Mouse (Mus musculus): ENCODE results near the gene Lgals2. TPM values are rescaled to one million over a fixed set of nuclear protein-coding genes. Genes with fewer than 3 reads are reported as not detected.
"Not testable (repeated sequence)": the region's sequence is repeated elsewhere in the genome, so short reads cannot be mapped to it uniquely, and the experiment has no call there.

Lgals2 gene
- polyA plus RNA-seq, 1 experiment from 2014 or later, result not detected

DNA sequence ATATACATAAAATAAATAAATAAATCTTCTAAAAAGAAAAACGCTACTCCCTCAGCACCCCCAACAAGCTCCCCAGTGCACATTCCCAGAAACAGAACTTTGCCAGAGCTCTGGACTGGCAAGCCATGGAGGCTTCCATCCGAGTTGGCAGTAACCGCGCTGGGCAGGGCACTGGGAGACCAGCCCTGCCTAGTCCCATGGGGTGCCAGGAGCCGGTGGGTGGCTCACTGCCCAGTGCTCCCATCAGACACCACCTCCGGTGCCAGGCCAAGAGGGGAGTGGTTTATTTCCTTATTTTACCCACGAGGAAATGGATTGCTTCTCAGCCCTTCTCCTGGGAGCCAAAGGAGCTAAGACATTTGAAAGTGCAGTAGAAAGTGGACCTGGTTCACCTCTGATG lies 1.7 kb upstream of the Lgals2 start:
- Histone ChIP-seq H3K27ac (replicated peaks; ENCODE audit: low read depth, low read length) (no peak overlapping the region), H3K27me3 (ENCODE audit: control insufficient read depth, insufficient read depth, low read length) (no peaks in the 10 kb centered on the region), H3K36me3 (ENCODE audit: control insufficient read depth, insufficient read depth, low read length) (no peaks in the 10 kb centered on the region), H3K9me3 (ENCODE audit: control insufficient read depth, low read length) (no peaks in the 10 kb centered on the region), H3K4me1 (ENCODE audit: control insufficient read depth, insufficient read depth, low read length) (no peaks in the 10 kb centered on the region), H3K4me2 (ENCODE audit: low read depth, severe bottlenecking) (no peak overlapping the region), H3K9ac (ENCODE audit: low read length) (no peak overlapping the region), H3K4me3 (ENCODE audit: low read depth, low read length) (no peak overlapping the region)
- ATAC-seq (ENCODE audit: insufficient number of reproducible peaks, low FRiP score, low TSS enrichment, low read depth) (no peak), DNase-seq (ENCODE audit: low spot score) (no peak)
- WGBS, result 78% methylated on average over 7 of the region's 7 CpGs

DNA sequence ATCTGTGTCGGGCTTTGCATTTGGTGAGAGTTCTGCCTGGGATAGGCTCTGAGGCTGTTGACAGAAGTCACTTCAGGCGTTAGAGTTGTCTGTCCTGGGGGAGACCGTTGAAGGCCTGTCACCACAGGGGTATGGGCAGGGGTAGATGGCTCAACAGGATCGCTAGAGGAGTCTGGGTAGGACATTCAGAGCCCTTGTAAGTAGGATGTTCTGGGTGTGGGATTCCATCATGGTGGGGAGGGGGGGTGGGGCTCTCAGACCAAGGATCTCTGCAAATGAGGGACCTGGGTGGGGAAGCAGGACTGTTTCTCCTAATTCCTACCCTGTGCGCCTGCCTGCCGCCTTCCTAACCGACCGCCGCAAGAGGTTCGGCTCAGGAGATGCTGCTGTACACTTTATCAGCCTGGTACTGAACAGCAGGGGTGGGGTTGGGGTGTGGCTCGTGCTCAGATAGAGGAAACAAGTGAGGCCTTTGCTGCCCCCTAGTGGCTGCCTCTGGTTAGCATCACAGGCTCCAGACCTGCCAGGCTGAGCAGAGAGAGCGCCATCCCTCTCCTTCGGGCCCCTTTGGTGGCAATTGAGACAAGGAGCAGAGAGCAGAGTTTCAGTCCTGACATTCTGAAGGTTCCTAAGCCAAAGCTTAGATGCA lies 3.7 kb downstream of the Lgals2 start:
- Histone ChIP-seq H3K36me3 (ENCODE audit: control insufficient read depth, insufficient read depth, low read length) (no peaks in the 10 kb centered on the region), H3K4me2 (ENCODE audit: low read depth, severe bottlenecking) (no peak overlapping the region), H3K4me3 (ENCODE audit: low read depth, low read length) (no peak overlapping the region), H3K9ac (ENCODE audit: low read length) (no peak overlapping the region), H3K27ac (replicated peaks; ENCODE audit: low read depth, low read length) (no peak overlapping the region), H3K9me3 (ENCODE audit: control insufficient read depth, low read length) (no peaks in the 10 kb centered on the region), H3K27me3 (ENCODE audit: control insufficient read depth, insufficient read depth, low read length) (no peaks in the 10 kb centered on the region), H3K4me1 (ENCODE audit: control insufficient read depth, insufficient read depth, low read length) (no peaks in the 10 kb centered on the region; the same call in 1 of the 2 replicates)
- 13% methylated on average over 13 of the region's 13 CpGs for WGBS
- peak; percentile 75; the same call in 1 of the 2 replicates for ATAC-seq (ENCODE audit: insufficient number of reproducible peaks, low FRiP score, low TSS enrichment, low read depth)
- peak; percentile 97 for DNase-seq (ENCODE audit: low spot score)

DNA sequence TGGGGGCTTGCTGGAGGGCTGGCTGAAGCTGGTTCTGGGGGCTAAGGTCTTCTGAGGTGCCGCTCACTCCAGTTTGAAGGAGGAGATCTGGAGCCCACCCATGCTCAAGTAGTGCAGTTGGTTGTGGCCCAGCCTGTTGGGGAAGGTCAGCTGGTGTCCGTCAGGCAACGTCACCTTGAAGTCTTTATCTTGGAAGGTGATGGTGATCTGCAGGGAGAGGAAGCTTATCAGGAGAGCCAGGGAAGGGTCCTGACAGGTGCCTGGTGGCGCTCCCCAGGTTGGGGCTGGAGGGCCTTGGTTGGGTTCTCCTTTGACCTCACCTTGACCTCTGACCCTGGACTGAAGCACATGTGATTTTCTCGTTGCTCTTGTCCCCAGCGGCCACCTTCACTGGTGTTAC lies 4.4 kb downstream of the Lgals2 start:
- no peaks in the 10 kb centered on the region for H3K27me3 ChIP-seq (ENCODE audit: control insufficient read depth, insufficient read depth, low read length)
- no peak overlapping the region for H3K4me2 ChIP-seq (ENCODE audit: low read depth, severe bottlenecking)
- no peak for ATAC-seq (ENCODE audit: insufficient number of reproducible peaks, low FRiP score, low TSS enrichment, low read depth)
- no peak overlapping the region for H3K27ac ChIP-seq (replicated peaks; ENCODE audit: low read depth, low read length)
- 68% methylated on average over 6 of the region's 6 CpGs for WGBS
- no peak overlapping the region for H3K4me3 ChIP-seq (ENCODE audit: low read depth, low read length)
- no peaks in the 10 kb centered on the region for H3K36me3 ChIP-seq (ENCODE audit: control insufficient read depth, insufficient read depth, low read length)
- H3K9me3 ChIP-seq (ENCODE audit: control insufficient read depth, low read length), result no peaks in the 10 kb centered on the region
- no peak for DNase-seq (ENCODE audit: low spot score)
- H3K9ac ChIP-seq (ENCODE audit: low read length), result no peak overlapping the region
- no peaks in the 10 kb centered on the region; the same call in 1 of the 2 replicates for H3K4me1 ChIP-seq (ENCODE audit: control insufficient read depth, insufficient read depth, low read length)

DNA sequence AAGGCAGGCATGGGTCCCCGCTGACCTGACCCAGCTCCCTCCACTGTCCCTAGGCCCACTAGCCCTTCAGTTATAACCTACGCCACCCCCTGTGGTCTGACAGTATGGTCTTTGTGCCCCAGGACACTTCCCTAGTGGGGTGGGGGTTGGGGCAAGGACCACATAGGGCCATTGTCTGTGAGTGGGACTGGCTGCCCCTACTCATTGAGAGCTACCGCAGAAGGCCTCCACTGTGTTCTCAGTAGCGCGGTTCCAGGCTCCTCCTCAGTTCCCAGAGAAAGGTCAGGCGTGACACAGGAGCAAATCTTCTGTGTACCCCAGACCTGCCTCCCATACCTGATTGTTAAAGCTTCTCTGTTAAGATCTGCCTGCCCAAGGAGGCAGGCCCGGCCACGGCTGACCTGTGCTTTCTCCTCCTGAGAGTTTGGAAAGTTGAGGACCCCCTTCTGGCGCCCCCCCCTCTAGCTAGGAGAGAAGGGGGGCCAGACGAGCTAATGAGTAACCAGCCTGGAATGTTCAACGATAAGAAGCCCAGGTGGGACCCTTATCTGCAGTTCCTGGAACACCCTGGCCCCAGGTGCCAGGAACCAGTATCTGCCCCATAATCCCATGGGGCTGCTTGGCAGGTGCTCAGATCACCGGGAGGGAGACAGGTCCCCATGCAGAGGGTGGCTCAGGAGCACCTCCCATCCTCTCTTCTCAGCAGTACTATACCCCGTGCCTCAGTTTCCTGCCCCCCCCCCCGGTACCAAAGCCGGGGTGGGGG lies 5.1 kb downstream of the Lgals2 start:
- H3K4me2 ChIP-seq (ENCODE audit: low read depth, severe bottlenecking), result no peak overlapping the region
- no peaks in the 10 kb centered on the region for H3K36me3 ChIP-seq (ENCODE audit: control insufficient read depth, insufficient read depth, low read length)
- DNase-seq (ENCODE audit: low spot score) (no peak), ATAC-seq (ENCODE audit: insufficient number of reproducible peaks, low FRiP score, low TSS enrichment, low read depth) (no peak)
- H3K4me1 ChIP-seq (ENCODE audit: control insufficient read depth, insufficient read depth, low read length), result no peaks in the 10 kb centered on the region; the same call in 1 of the 2 replicates
- H3K4me3 ChIP-seq (ENCODE audit: low read depth, low read length), result no peak overlapping the region
- no peaks in the 10 kb centered on the region for H3K27me3 ChIP-seq (ENCODE audit: control insufficient read depth, insufficient read depth, low read length)
- no peak overlapping the region for H3K27ac ChIP-seq (replicated peaks; ENCODE audit: low read depth, low read length)
- no peaks in the 10 kb centered on the region for H3K9me3 ChIP-seq (ENCODE audit: control insufficient read depth, low read length)
- H3K9ac ChIP-seq (ENCODE audit: low read length), result no peak overlapping the region
- WGBS, result 81% methylated on average over 14 of the region's 15 CpGs

DNA sequence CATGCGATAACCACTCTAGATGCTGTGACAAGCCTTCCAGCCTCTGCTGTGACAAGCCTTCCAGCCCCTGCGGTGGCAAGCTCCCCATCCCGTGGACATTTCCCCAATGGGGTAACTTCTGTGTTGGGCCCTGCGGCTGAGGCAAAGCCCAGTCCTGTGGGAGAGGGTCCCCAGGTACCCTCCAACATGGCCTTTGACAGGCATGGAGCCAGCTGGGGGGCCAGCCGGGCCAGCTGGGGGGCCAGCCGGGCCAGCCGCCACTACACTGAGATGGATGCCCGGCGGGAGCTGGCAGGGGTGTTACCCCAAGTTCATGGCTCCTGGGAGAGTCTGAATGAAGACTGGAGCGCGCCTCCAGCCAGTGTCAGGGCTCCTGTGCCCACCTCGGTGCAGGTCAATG lies 5.8 kb downstream of the Lgals2 start:
- H3K36me3 ChIP-seq (ENCODE audit: control insufficient read depth, insufficient read depth, low read length), result no peaks in the 10 kb centered on the region
- H3K9ac ChIP-seq (ENCODE audit: low read length), result no peak overlapping the region
- no peaks in the 10 kb centered on the region for H3K27me3 ChIP-seq (ENCODE audit: control insufficient read depth, insufficient read depth, low read length)
- no peak overlapping the region for H3K4me2 ChIP-seq (ENCODE audit: low read depth, severe bottlenecking)
- H3K27ac ChIP-seq (replicated peaks; ENCODE audit: low read depth, low read length), result no peak overlapping the region
- H3K4me3 ChIP-seq (ENCODE audit: low read depth, low read length), result no peak overlapping the region
- DNase-seq (ENCODE audit: low spot score) (no peak), ATAC-seq (ENCODE audit: insufficient number of reproducible peaks, low FRiP score, low TSS enrichment, low read depth) (no peak)
- 87% methylated on average over 12 of the region's 12 CpGs for WGBS
- H3K9me3 ChIP-seq (ENCODE audit: control insufficient read depth, low read length), result no peaks in the 10 kb centered on the region
- H3K4me1 ChIP-seq (ENCODE audit: control insufficient read depth, insufficient read depth, low read length), result peaks cover 3% of the 10 kb centered on the region; the same call in 1 of the 2 replicates

DNA sequence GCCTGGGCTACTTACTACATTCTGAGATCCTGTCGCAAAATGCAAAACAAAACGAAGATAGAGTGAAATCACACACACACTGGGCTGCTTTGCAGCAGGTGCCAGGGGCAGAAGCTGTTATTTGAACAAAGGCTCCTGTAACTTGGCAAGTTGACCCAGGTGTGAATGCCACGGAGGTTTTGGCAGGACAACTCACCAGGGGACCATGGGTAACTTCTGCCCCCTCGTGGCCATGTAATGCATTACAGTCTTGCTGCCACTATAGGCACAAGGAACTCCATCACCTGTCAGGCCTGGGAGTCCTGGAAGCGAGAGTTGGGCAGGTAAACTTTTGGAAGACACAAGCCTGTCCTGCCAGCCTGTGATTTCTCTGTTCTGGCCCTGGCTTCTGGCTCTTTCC lies 6.9 kb downstream of the Lgals2 start:
- Histone ChIP-seq H3K27ac (replicated peaks; ENCODE audit: low read depth, low read length) (no peak overlapping the region), H3K27me3 (ENCODE audit: control insufficient read depth, insufficient read depth, low read length) (peaks cover 6% of the 10 kb centered on the region; the same call in 1 of the 2 replicates), H3K4me2 (ENCODE audit: low read depth, severe bottlenecking) (no peak overlapping the region), H3K9ac (ENCODE audit: low read length) (no peak overlapping the region), H3K4me3 (ENCODE audit: low read depth, low read length) (no peak overlapping the region), H3K4me1 (ENCODE audit: control insufficient read depth, insufficient read depth, low read length) (peaks cover 7% of the 10 kb centered on the region; the same call in 1 of the 2 replicates), H3K36me3 (ENCODE audit: control insufficient read depth, insufficient read depth, low read length) (no peaks in the 10 kb centered on the region), H3K9me3 (ENCODE audit: control insufficient read depth, low read length) (no peaks in the 10 kb centered on the region)
- ATAC-seq (ENCODE audit: insufficient number of reproducible peaks, low FRiP score, low TSS enrichment, low read depth) (no peak), DNase-seq (ENCODE audit: low spot score) (peak; percentile 94)
- WGBS, result 32% methylated on average over 5 of the region's 5 CpGs

DNA sequence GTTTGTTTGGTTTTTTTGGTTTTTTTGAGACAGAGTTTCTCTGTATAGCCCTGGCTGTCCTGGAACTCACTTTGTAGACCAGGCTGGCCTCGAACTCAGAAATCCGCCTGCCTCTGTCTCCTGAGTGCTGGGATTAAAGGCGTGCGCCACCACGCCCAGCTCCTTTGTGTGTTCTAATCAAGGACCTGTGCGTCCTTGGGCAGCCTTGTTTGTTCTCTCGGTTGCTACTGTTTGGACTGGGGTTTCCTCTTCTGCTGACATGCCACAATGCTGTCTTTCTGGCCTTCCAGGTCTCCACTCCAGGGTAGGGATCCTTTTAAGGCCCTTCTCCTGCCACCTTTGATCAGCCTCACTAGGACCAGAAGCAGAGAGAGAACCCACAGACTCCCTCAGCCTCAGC lies 8.5 kb downstream of the Lgals2 start:
- not testable (repeated sequence) for H3K27me3 ChIP-seq (ENCODE audit: control insufficient read depth, insufficient read depth, low read length); H3K9me3 ChIP-seq (ENCODE audit: control insufficient read depth, low read length); DNase-seq (ENCODE audit: low spot score); H3K9ac ChIP-seq (ENCODE audit: low read length); H3K4me2 ChIP-seq (ENCODE audit: low read depth, severe bottlenecking); H3K4me3 ChIP-seq (ENCODE audit: low read depth, low read length); H3K27ac ChIP-seq (replicated peaks; ENCODE audit: low read depth, low read length); H3K36me3 ChIP-seq (ENCODE audit: control insufficient read depth, insufficient read depth, low read length); ATAC-seq (ENCODE audit: insufficient number of reproducible peaks, low FRiP score, low TSS enrichment, low read depth)
- 83% methylated on average over 7 of the region's 7 CpGs for WGBS
- H3K4me1 ChIP-seq (ENCODE audit: control insufficient read depth, insufficient read depth, low read length), result peaks cover 11% of the 10 kb centered on the region

DNA sequence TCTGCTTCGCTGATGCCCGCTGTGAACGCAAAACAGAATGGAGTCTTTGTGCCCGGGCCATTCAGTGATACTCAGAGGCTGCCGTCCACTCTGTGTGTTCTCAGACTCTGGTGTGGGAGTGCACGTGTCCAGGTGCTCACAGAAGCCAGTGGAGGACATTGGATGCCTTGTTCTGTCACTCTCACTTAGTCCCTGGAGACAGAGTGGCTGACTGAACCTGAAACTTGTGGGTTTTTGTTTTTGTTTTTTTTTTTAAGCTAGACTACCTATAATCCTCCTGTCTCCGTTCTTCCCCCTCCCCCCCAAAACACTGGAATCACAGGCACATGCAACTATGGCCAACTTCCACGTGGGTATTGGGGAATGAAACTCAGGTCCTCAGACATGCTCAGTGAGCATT lies 9.0 kb downstream of the Lgals2 start:
- ATAC-seq (ENCODE audit: insufficient number of reproducible peaks, low FRiP score, low TSS enrichment, low read depth), result no peak
- WGBS, result 86% methylated on average over 8 of the region's 8 CpGs
- peaks cover 6% of the 10 kb centered on the region for H3K27me3 ChIP-seq (ENCODE audit: control insufficient read depth, insufficient read depth, low read length)

More for the DNA sequence above, 9.0 kb downstream of the Lgals2 start:
- H3K9me3 ChIP-seq (ENCODE audit: control insufficient read depth, low read length), result no peaks in the 10 kb centered on the region
- H3K4me2 ChIP-seq (ENCODE audit: low read depth, severe bottlenecking), result no peak overlapping the region
- no peak overlapping the region for H3K27ac ChIP-seq (replicated peaks; ENCODE audit: low read depth, low read length)
- no peaks in the 10 kb centered on the region for H3K36me3 ChIP-seq (ENCODE audit: control insufficient read depth, insufficient read depth, low read length)
- DNase-seq (ENCODE audit: low spot score), result no peak
- H3K4me3 ChIP-seq (ENCODE audit: low read depth, low read length), result no peak overlapping the region
- no peak overlapping the region for H3K9ac ChIP-seq (ENCODE audit: low read length)
- H3K4me1 ChIP-seq (ENCODE audit: control insufficient read depth, insufficient read depth, low read length), result peaks cover 14% of the 10 kb centered on the region
